In the genomic region with DNA sequence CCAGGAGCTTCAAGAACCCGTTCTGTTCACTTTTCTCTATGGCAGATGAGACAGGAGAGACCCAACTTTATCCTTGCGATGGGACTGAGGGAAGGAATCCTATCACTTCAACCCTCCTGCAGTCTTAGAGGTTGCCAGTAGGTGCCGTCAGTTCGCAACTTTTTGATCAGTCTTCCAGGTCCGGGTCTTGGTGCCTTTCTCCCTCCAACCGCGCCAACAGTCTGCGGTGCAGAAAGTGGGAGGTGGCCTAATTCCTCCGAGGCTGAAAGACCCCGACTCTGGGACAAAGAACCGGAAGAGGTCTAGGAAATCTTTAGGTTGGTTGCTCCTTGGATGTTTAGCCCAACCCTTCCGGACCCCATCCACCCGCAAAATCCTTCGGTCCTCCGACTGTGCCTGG, we compare ENCODE assay signal across 1 mouse cellular context.
A peak's percentile ranks its signal among the peaks of the same experiment; 100 is the strongest.
TF ChIP-seq lines count a peak whose summit lies in the region.

No protein-coding gene starts in this region.

TF ChIP-seq in CH12.LX, 34 proteins besides CTCF, POLR2A, EP300 and RAD21:
- TF ChIP-seq TCF12 (IDR thresholded peaks at IDR 0.05; ENCODE audit: low read depth, low read length) (peak; percentile 8; the same call in 1 of the 2 replicates), NRF1 (IDR thresholded peaks at IDR 0.05; ENCODE audit: low read depth, low read length) (no peak), ZC3H11A (IDR thresholded peaks at IDR 0.05; ENCODE audit: low read depth, low read length) (peak; percentile 51; the same call in 1 of the 2 replicates), IRF4 (IDR thresholded peaks at IDR 0.05; ENCODE audit: low read depth, low read length) (no peak), ELF1 (IDR thresholded peaks at IDR 0.05; ENCODE audit: low read depth, low read length) (no peak), POLR2AphosphoS2 (IDR thresholded peaks at IDR 0.05; ENCODE audit: low read depth, low read length) (no peak), SMC3 (IDR thresholded peaks at IDR 0.05; ENCODE audit: low read depth, low read length) (peak; percentile 91)
TF ChIP-seq in CH12.LX: peak in this region for 3.
